Comparison of ENCODE assay signal across 18 mouse cellular contexts in the genomic region with DNA sequence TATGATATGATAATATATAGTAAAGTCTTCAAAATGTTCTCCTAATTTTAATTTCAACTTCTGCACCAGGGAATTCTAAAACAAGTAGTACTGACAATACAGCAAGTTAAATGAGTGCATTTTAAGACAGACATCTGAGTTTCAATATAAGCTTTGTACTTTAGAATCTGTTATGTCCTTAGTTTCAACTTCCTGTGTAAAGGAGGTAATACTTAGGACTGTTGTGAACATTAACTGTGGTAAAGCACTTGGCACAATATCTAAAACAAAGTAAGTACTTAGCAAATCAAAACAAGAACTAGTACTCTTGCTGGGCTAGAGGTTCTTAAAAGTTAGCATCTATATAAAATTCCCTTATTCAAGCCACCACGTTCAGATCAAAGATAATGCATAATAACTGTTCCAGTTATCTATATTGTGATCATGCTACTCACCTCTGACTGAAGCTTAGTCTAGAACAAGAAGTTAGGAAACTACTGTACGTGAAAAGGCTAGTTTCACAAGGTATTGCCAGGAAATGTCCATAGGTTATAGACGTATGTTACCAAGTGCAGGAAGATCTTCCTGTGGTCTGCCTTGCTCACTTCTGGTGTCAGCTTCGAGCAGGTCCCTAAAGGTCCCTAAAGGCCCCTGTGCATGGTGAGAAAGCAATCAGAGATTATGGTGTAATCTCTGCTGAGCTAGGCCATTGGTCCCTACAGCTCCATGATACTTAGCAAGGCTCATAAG. TPM values are rescaled to one million over a fixed set of nuclear protein-coding genes. Genes with fewer than 3 reads are reported as not detected.
DNase-seq lines count a peak whose midpoint lies in the region; ATAC-seq and TF ChIP-seq lines count a peak whose summit lies in the region.
"Had no signal": no experiment of that assay in that cellular context is flagged by ENCODE, and none has a peak within 500 bp of the region (broad histone marks: within the 10 kb centered on the region; RNA-seq: fewer than 3 reads in every experiment).

No protein-coding gene starts in this region.

- H3K36me3 ChIP-seq in kidney, adult 2 months (ENCODE audit: control insufficient read depth, insufficient read depth, low read length), result no peaks in the 10 kb centered on the region
- H3K36me3 ChIP-seq: heart, embryonic 12.5 days; hindbrain, embryonic 15.5 days had no signal

- peak overlapping the region; percentile 38; the same call in 1 of the 2 replicates for H3K27ac ChIP-seq in kidney, adult 2 months (ENCODE audit: insufficient read depth, low read depth, low read length)
- H3K27ac ChIP-seq: embryonic facial prominence, embryonic 13.5 days; forebrain, embryonic 13.5 days; hindbrain, embryonic 15.5 days had no signal

- ATAC-seq in granulocyte monocyte progenitor cell, adult 5-6 weeks (replicated peaks; ENCODE audit: poor library complexity, severe bottlenecking), result peak; percentile 83
- peak; percentile 94 for ATAC-seq in megakaryocyte, adult 5-6 weeks (ENCODE audit: poor library complexity, severe bottlenecking)
- no peak for ATAC-seq in erythroblast, adult 5-6 weeks (replicated peaks; ENCODE audit: low FRiP score, poor library complexity, severe bottlenecking)
- ATAC-seq: forebrain, embryonic 13.5 days; forebrain, postnatal 0 days had no signal

- TF ChIP-seq CTCF in kidney, adult 2 months (conservative IDR thresholded peaks at IDR 0.05; ENCODE audit: insufficient read depth, insufficient read length, low read depth, low read length), result no peak

- no peak for TF ChIP-seq POLR2A in kidney, adult 2 months (IDR thresholded peaks at IDR 0.05; ENCODE audit: low read depth, low read length)

- peaks cover 14% of the 10 kb centered on the region for H3K4me1 ChIP-seq in kidney, adult 2 months (ENCODE audit: control insufficient read depth, insufficient read depth, low read length)
- H3K4me1 ChIP-seq: embryonic facial prominence, embryonic 13.5 days; hindbrain, embryonic 15.5 days had no signal

- H3K4me3 ChIP-seq in kidney, adult 2 months (ENCODE audit: insufficient read depth, low read depth, low read length), result no peak overlapping the region
- H3K4me3 ChIP-seq: embryonic facial prominence, embryonic 13.5 days; forebrain, embryonic 13.5 days; heart, embryonic 12.5 days; hindbrain, embryonic 15.5 days had no signal

- no peaks in the 10 kb centered on the region for H3K27me3 ChIP-seq in kidney, adult 2 months (replicated peaks; ENCODE audit: control insufficient read depth, insufficient read depth, low read length)
- H3K27me3 ChIP-seq: embryonic facial prominence, embryonic 13.5 days; forebrain, embryonic 13.5 days; heart, embryonic 12.5 days; hindbrain, embryonic 15.5 days had no signal

- DNase-seq in kidney, adult 2 months, result no peak
- DNase-seq in kidney, postnatal 36 days, result no peak
- peak; percentile 27 for DNase-seq in CD4-positive, CD25-positive, alpha-beta regulatory T cell, adult 2 months (ENCODE audit: low read depth, low spot score)
- no peak for DNase-seq in left cerebral cortex, adult 9 months (ENCODE audit: low spot score in 2 of 2)
- DNase-seq in spleen, postnatal 14 days (ENCODE audit: low spot score in 2 of 2), result no peak
- DNase-seq: adrenal gland, postnatal 25 days; cerebellum, adult 11 months; cerebellum, adult 8-10 months; cerebellum, postnatal 36 days; forebrain, postnatal 0 days; gastrocnemius, postnatal 14 days had no signal

- 70% methylated on average over 4 of the region's 4 CpGs for WGBS in kidney, adult 2 months

RNA-seq across cellular contexts. Expression of a gene that starts 12.8 kb away (rescaled TPM):
- polyA plus RNA-seq in kidney, adult 2 months (2012; rRNA removed), result 2.5 and 3.5 TPM in 2 replicates
- 16.3 and 18.3 TPM in 2 replicates for total RNA-seq in granulocyte monocyte progenitor cell, adult 5-6 weeks (2014; fragmentation: Nextera tagmentation)
- 21.9 and 25.5 TPM in 2 replicates for total RNA-seq in granulocyte monocyte progenitor cell, adult 5-6 weeks (2017)
- total RNA-seq in megakaryocyte, adult 5-6 weeks (2015), result 14.5 and 16.9 TPM in 2 replicates
- total RNA-seq in megakaryocyte, adult 5-6 weeks (2017), result 12.2 and 15.2 TPM in 2 replicates
- total RNA-seq in erythroblast, adult 5-6 weeks (2015; ENCODE audit: low replicate concordance), result 11.1 and 13.3 TPM in 2 replicates
- total RNA-seq in erythroblast, adult 5-6 weeks (2017; ENCODE audit: low replicate concordance), result 5.9 and 6.3 TPM in 2 replicates
